Mouse (Mus musculus) intestine, postnatal 0 days (tissue): ENCODE results near the gene Tgif2. TPM values are rescaled to one million over a fixed set of nuclear protein-coding genes. Genes with fewer than 3 reads are reported as not detected.
"Not testable (repeated sequence)": the region's sequence is repeated elsewhere in the genome, so short reads cannot be mapped to it uniquely, and the experiment has no call there.

Source experiments
- ATAC-seq: fragments of 200-750 bp; cut with Nextera tagmentation; 2 replicates; pipeline ENCODE4 v1.8.0; 2017; ENCODE audit warnings: mild to moderate bottlenecking, moderate TSS enrichment, moderate library complexity
- H3K27ac ChIP-seq: fragments of 300-500 bp; sonication (generic); 2 replicates; pipeline ENCODE4 v1.5.1; 2014; ENCODE audit warnings: mild to moderate bottlenecking, low read depth, low read length, moderate library complexity
- H3K27me3 ChIP-seq: fragments of 300-500 bp; sonication (generic); replicated peaks from 2 replicates; pipeline ENCODE4 v1.6.1; 2014; ENCODE audit warnings: low read length, mixed read lengths; ENCODE audit not compliant: control insufficient read depth, insufficient read depth
- H3K36me3 ChIP-seq: fragments of 300-500 bp; sonication (generic); 2 replicates; pipeline ENCODE4 v1.6.1; 2014; ENCODE audit warnings: mild to moderate bottlenecking, moderate library complexity; ENCODE audit not compliant: control insufficient read depth, insufficient read depth
- H3K4me1 ChIP-seq: fragments of 300-500 bp; sonication (generic); replicated peaks from 2 replicates; pipeline ENCODE4 v1.6.1; 2014; ENCODE audit warnings: antibody characterized with exemption, low read length, mixed read lengths; ENCODE audit not compliant: control insufficient read depth, insufficient read depth
- H3K4me2 ChIP-seq: fragments of 300-500 bp; sonication (generic); replicated peaks from 2 replicates; pipeline ENCODE4 v1.6.1; 2014; ENCODE audit warnings: low read depth, mild to moderate bottlenecking, moderate library complexity
- H3K4me3 ChIP-seq: fragments of 300-500 bp; sonication (generic); 2 replicates; pipeline ENCODE4 v1.5.1; 2014; ENCODE audit warnings: low read depth, low read length
- H3K9ac ChIP-seq: fragments of 300-500 bp; sonication (generic); 2 replicates; pipeline ENCODE4 v1.6.1; 2014; ENCODE audit warnings: mild to moderate bottlenecking, low read depth, low read length
- H3K9me3 ChIP-seq: fragments of 300-500 bp; sonication (generic); 2 replicates; pipeline ENCODE4 v1.6.1; 2016; ENCODE audit warnings: mixed run types; ENCODE audit not compliant: control insufficient read depth
- CTCF ChIP-seq: sonication (generic); IDR thresholded peaks from 2 replicates; pipeline ENCODE4 v1.5.1; 2016; ENCODE audit warnings: low read depth, mild to moderate bottlenecking, control low read depth, antibody characterized with exemption, moderate library complexity
- WGBS: fragments of 180-500 bp; shearing (Covaris S2); extraction: QIAGEN DNeasy Blood & Tissue Kit; methylation state at CpG from one replicate; pipeline ENCODE4 v1.1.7; 2014; 5-methylcytosine and 5-hydroxymethylcytosine counted together
- polyA plus RNA-seq: library from polyadenylated mRNA; unstranded; fragments of >200 nt; fragmentation: Nextera tagmentation; extraction: Ambion mirVana; gene quantifications from 2 replicates; pipeline ENCODE4 v1.2.1, GENCODE M21; 2015

Tgif2 gene
- polyA plus RNA-seq: 6.4 and 7.0 TPM in 2 replicates

- peak within 1 kb of the TSS; percentile 79 for H3K4me3 ChIP-seq
- WGBS: 4% methylated on average over 56 of the region's 61 CpGs
- H3K9ac ChIP-seq: peak within 1 kb of the TSS; percentile 65
- ATAC-seq: peak; percentile 63
- H3K27ac ChIP-seq: peak within 1 kb of the TSS; percentile 83
- peak within 1 kb of the TSS; percentile 98 for H3K4me2 ChIP-seq
- no peak for TF ChIP-seq CTCF
- no peaks in the 10 kb centered on the region for H3K9me3 ChIP-seq
- no peaks in the 10 kb centered on the region for H3K27me3 ChIP-seq
- no peaks in the 10 kb centered on the region for H3K36me3 ChIP-seq
- H3K4me1 ChIP-seq: peaks cover 4% of the 10 kb centered on the region; the same call in 1 of the 2 replicates
These were observed at the start of gene Tgif2 for GRCm38 (mm10) chr2:156839319-156840191. Gene Tgif2 (plus strand): TSS chr2:156840007.

DNA sequence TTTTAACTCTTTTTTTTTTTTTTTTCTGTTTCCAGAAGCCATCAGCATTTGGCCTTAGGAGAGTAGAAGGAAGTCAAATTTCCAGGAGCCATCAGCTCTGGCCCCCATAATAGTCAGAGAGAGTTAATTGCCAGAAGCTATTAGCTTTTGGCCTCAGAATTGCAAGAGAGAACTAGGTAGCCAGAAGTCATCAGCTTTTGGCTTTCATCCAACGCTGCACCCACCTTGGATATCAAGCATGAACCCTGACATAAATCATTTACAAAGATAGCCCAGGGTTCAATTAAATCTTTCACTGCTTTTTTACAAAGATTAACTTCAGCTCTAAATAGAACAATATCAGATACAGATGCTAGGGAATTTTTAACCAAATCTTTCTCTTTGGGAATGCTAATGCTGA is 41.3 kb upstream of the Tgif2 start:
- 42% methylated on average over 1 of the region's 1 CpGs for WGBS

DNA sequence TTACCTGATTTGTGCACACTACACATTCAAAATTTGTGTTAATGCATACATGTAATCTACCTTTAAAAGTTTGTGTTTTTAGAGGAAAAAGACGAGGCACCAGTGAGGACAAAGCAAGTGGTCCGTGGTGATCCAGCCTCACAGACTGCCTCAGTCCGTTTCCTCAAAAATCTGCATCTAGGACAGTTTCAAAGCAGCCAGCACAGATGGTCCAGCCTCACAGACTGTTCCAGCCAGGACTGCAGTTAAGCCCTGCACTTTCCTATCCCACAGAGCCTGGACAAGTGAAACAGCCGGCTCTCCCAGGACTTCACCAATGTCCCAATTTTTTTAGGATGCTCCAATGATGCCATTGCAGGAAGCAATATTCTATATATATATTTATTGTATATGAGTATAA is 38.8 kb upstream of the Tgif2 start:
- H3K36me3 ChIP-seq: no peaks in the 10 kb centered on the region
- no peak overlapping the region for H3K4me2 ChIP-seq
- no peaks in the 10 kb centered on the region for H3K27me3 ChIP-seq
- no peaks in the 10 kb centered on the region for H3K9me3 ChIP-seq
- no peak overlapping the region for H3K9ac ChIP-seq
- H3K27ac ChIP-seq: no peak overlapping the region
- ATAC-seq: no peak
- 84% methylated on average over 4 of the region's 4 CpGs for WGBS
- no peak overlapping the region for H3K4me3 ChIP-seq
- no peaks in the 10 kb centered on the region for H3K4me1 ChIP-seq
- no peak for TF ChIP-seq CTCF

More for the DNA sequence above, 41.3 kb upstream of the Tgif2 start:
- H3K27me3 ChIP-seq: no peaks in the 10 kb centered on the region
- TF ChIP-seq CTCF: no peak
- no peak overlapping the region for H3K27ac ChIP-seq
- H3K36me3 ChIP-seq: no peaks in the 10 kb centered on the region
- no peak for ATAC-seq
- H3K9ac ChIP-seq: no peak overlapping the region
- no peak overlapping the region for H3K4me3 ChIP-seq
- no peak overlapping the region for H3K4me2 ChIP-seq
- no peaks in the 10 kb centered on the region for H3K4me1 ChIP-seq
- no peaks in the 10 kb centered on the region for H3K9me3 ChIP-seq

DNA sequence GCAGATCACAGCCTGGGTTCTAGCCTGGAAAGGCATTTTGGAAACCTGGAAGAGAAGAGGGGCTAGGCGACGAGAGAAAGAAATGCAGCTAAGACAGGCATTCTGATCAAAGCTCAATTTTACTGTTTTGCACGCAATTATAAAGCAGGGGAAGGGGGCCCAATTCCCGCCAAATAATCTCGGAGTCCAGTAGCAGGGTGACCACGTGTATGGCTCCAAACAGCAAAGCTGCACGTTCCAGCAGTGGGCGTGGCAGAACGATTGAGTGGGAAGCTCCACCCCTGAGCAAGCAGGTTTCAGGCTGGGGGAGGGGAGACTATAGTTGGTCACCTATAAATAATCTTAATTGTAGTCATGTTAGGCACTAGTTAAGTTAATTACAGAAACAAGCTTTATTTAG is 37.7 kb upstream of the Tgif2 start:
- WGBS: 33% methylated on average over 9 of the region's 9 CpGs
- not testable (repeated sequence) for H3K27ac ChIP-seq, H3K4me1 ChIP-seq, ATAC-seq, H3K4me2 ChIP-seq, H3K9me3 ChIP-seq, H3K36me3 ChIP-seq, H3K27me3 ChIP-seq, H3K9ac ChIP-seq, H3K4me3 ChIP-seq

GRCm38 (mm10) chr2:156803698-156804372 is 36.0 kb upstream of the Tgif2 start:
- ATAC-seq: no peak
- no peaks in the 10 kb centered on the region for H3K36me3 ChIP-seq
- 70% methylated on average over 4 of the region's 4 CpGs for WGBS
- no peak overlapping the region for H3K27ac ChIP-seq
- H3K9ac ChIP-seq: no peak overlapping the region
- TF ChIP-seq CTCF: no peak
- H3K4me3 ChIP-seq: no peak overlapping the region
- H3K9me3 ChIP-seq: no peaks in the 10 kb centered on the region
- no peaks in the 10 kb centered on the region for H3K4me1 ChIP-seq
- H3K4me2 ChIP-seq: no peak overlapping the region
- H3K27me3 ChIP-seq: no peaks in the 10 kb centered on the region

- Histone ChIP-seq H3K4me2 (no peak overlapping the region), H3K27me3 (no peaks in the 10 kb centered on the region), H3K4me1 (no peaks in the 10 kb centered on the region), H3K9me3 (no peaks in the 10 kb centered on the region), H3K4me3 (no peak overlapping the region), H3K36me3 (no peaks in the 10 kb centered on the region), H3K27ac (no peak overlapping the region), H3K9ac (no peak overlapping the region)
- ATAC-seq: no peak
- no peak for TF ChIP-seq CTCF
- WGBS: 93% methylated on average over 4 of the region's 4 CpGs
These were observed 35.2 kb upstream of the Tgif2 start for GRCm38 (mm10) chr2:156804589-156804988.
